Mouse (Mus musculus) forelimb bud, embryonic 11.5 days (tissue): ENCODE data around the gene Pou3f1.
A peak's percentile ranks its signal among the peaks of the same experiment; 100 is the strongest.

Experiments used
- DNase-seq: peaks from one replicate; pipeline ENCODE4 v3.0.0-alpha.2; 2012; ENCODE audit warnings: low read depth, low spot score

Gene Pou3f1

GRCm38 (mm10) chr4:124656518-124656853 lies at the start of gene Pou3f1:
Gene Pou3f1 (plus strand): TSS chr4:124656807.
- no peak for DNase-seq

GRCm38 (mm10) chr4:124607166-124607565 lies 49.4 kb upstream of the Pou3f1 start:
- no peak for DNase-seq

- DNase-seq: no peak
Measured at GRCm38 (mm10) chr4:124610066-124610465, 46.5 kb upstream of the Pou3f1 start.

GRCm38 (mm10) chr4:124610703-124611102 lies 45.9 kb upstream of the Pou3f1 start, which contains the start of gene 3100002H09Rik:
Gene 3100002H09Rik (minus strand): TSS chr4:124610803.
- no peak for DNase-seq

- DNase-seq: no peak
Measured at GRCm38 (mm10) chr4:124611768-124612167, 44.8 kb upstream of the Pou3f1 start.

- DNase-seq: peak; percentile 27
Measured at GRCm38 (mm10) chr4:124614189-124614588, 42.4 kb upstream of the Pou3f1 start.

- DNase-seq: no peak
Measured at GRCm38 (mm10) chr4:124615406-124615960, 41.1 kb upstream of the Pou3f1 start.

GRCm38 (mm10) chr4:124615986-124616385 lies 40.6 kb upstream of the Pou3f1 start:
- no peak for DNase-seq

- DNase-seq: no peak
Measured at GRCm38 (mm10) chr4:124616636-124617035, 40.0 kb upstream of the Pou3f1 start.

- DNase-seq: no peak
Measured at GRCm38 (mm10) chr4:124618599-124618998, 38.0 kb upstream of the Pou3f1 start.

GRCm38 (mm10) chr4:124621406-124621805 lies 35.2 kb upstream of the Pou3f1 start:
- DNase-seq: no peak

- no peak for DNase-seq
Measured at GRCm38 (mm10) chr4:124622566-124622965, 34.0 kb upstream of the Pou3f1 start.

GRCm38 (mm10) chr4:124624111-124624581 lies 32.5 kb upstream of the Pou3f1 start:
- no peak for DNase-seq

GRCm38 (mm10) chr4:124626836-124627235 lies 29.8 kb upstream of the Pou3f1 start:
- DNase-seq: no peak

GRCm38 (mm10) chr4:124631456-124631855 lies 25.2 kb upstream of the Pou3f1 start:
- DNase-seq: no peak

- DNase-seq: no peak
Measured at GRCm38 (mm10) chr4:124632856-124633255, 23.8 kb upstream of the Pou3f1 start.

- peak; percentile 59 for DNase-seq
Measured at GRCm38 (mm10) chr4:124633281-124633680, 23.3 kb upstream of the Pou3f1 start.

GRCm38 (mm10) chr4:124639715-124640114 lies 16.9 kb upstream of the Pou3f1 start:
- no peak for DNase-seq

- no peak for DNase-seq
Measured at GRCm38 (mm10) chr4:124643859-124644258, 12.7 kb upstream of the Pou3f1 start.

- no peak for DNase-seq
Measured at GRCm38 (mm10) chr4:124644974-124645433, 11.6 kb upstream of the Pou3f1 start.

GRCm38 (mm10) chr4:124646591-124646990 lies 10.0 kb upstream of the Pou3f1 start:
- DNase-seq: no peak

- DNase-seq: no peak
Measured at GRCm38 (mm10) chr4:124647909-124648308, 8.7 kb upstream of the Pou3f1 start.

GRCm38 (mm10) chr4:124652886-124653285 lies 3.7 kb upstream of the Pou3f1 start:
- DNase-seq: no peak
